Mouse (Mus musculus): ENCODE results near the gene Prkch. TPM values are rescaled to one million over a fixed set of nuclear protein-coding genes. Genes with fewer than 3 reads are reported as not detected.

The Prkch gene
- polyA plus RNA-seq, 1 experiment from 2014 or later, result 14.3 TPM

- H3K27me3 ChIP-seq (replicated peaks), result no peaks in the 10 kb centered on the region
- WGBS, result 77% methylated on average over 12 of the region's 12 CpGs
- peaks cover 18% of the 10 kb centered on the region for H3K4me1 ChIP-seq
- H3K9ac ChIP-seq, result no peak overlapping the region
- no peak overlapping the region for H3K4me3 ChIP-seq
- H3K36me3 ChIP-seq, result no peaks in the 10 kb centered on the region
- H3K4me2 ChIP-seq (replicated peaks), result no peak overlapping the region
- no peaks in the 10 kb centered on the region for H3K9me3 ChIP-seq
- no peak for ATAC-seq (ENCODE audit: low FRiP score, low read depth)
- H3K27ac ChIP-seq, result no peak overlapping the region
Observed at GRCm38 (mm10) chr12:73604762-73605161, 20.2 kb downstream of the Prkch start.

DNA sequence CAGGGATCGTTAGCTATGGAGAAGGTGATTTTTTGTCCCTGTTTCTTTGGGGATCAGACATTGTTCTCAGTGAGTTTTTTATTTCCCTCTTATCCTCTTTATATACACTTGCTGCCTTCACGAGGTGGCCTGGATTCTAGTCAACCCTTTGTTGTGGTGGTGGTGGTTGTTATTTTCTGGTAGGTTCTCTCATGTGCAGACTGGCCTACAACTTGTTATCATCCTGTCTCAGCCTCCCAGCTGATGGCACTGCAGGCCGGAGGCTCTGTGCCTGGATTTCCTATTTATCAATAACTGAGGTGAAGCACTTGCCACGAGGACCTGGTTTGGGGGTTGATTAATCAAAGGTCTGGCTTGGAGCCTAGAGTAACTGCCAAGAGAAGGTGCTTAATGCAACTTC, 20.6 kb downstream of the Prkch start:
- Histone ChIP-seq H3K9me3 (no peaks in the 10 kb centered on the region), H3K9ac (no peak overlapping the region), H3K4me1 (peaks cover 21% of the 10 kb centered on the region), H3K27ac (no peak overlapping the region), H3K36me3 (no peaks in the 10 kb centered on the region), H3K4me3 (no peak overlapping the region), H3K27me3 (replicated peaks) (no peaks in the 10 kb centered on the region), H3K4me2 (replicated peaks) (no peak overlapping the region)
- 81% methylated on average over 4 of the region's 4 CpGs for whole genome bisulfite sequencing
- ATAC-seq (ENCODE audit: low FRiP score, low read depth), result no peak

DNA sequence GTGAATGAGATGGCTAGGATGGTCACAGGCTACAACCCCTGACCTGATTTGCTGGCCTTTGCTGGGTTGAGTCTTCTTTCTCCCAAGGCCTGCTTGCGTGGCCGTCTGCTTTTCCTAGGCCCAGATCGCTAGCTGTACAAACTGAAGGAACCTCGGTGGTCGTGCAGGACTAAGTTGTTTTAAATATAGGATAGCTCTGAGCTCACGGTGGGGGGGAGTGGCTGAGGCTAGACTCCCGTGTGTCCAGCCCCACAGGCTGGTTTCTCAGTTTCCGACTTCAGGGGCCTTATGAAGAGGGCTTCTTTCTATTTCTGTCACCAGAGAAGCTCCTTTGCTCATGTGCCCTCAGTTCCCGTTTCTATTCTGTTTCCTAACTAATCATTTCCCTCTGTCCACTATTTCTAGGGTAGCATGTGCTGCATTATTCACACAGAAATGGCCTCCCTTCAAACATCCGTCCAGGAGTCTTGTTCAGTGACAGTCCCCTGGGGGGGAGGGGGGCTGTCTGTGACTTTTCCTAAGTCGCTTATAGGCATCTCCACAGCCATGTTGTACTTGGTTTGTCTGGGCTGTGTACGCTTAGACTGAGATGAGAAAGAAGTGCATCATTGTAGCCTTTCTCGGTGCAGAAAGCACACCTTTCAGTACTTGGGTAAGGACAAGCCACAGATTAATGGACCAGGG, 22.9 kb downstream of the Prkch start:
- no peak overlapping the region for H3K9ac ChIP-seq

GRCm38 (mm10) chr12:73608065-73608397, 23.4 kb downstream of the Prkch start:
- Histone ChIP-seq H3K9me3 (no peaks in the 10 kb centered on the region), H3K9ac (no peak overlapping the region), H3K27me3 (replicated peaks) (no peaks in the 10 kb centered on the region), H3K4me1 (peaks cover 30% of the 10 kb centered on the region), H3K36me3 (no peaks in the 10 kb centered on the region), H3K4me2 (replicated peaks) (no peak overlapping the region; the same call in 1 of the 2 replicates), H3K4me3 (no peak overlapping the region), H3K27ac (no peak overlapping the region)
- peak; percentile 91 for ATAC-seq (ENCODE audit: low FRiP score, low read depth)
- 3% methylated on average over 4 of the region's 4 CpGs for WGBS

More for the DNA sequence above, 22.9 kb downstream of the Prkch start:
- Histone ChIP-seq H3K9me3 (no peaks in the 10 kb centered on the region), H3K27me3 (replicated peaks) (no peaks in the 10 kb centered on the region), H3K36me3 (no peaks in the 10 kb centered on the region), H3K4me2 (replicated peaks) (no peak overlapping the region; the same call in 1 of the 2 replicates), H3K4me3 (no peak overlapping the region), H3K4me1 (peaks cover 30% of the 10 kb centered on the region), H3K27ac (no peak overlapping the region)
- ATAC-seq (ENCODE audit: low FRiP score, low read depth), result peak; percentile 57
- WGBS, result 43% methylated on average over 13 of the region's 13 CpGs

GRCm38 (mm10) chr12:73609262-73609661, 24.7 kb downstream of the Prkch start:
- WGBS, result 86% methylated on average over 3 of the region's 3 CpGs
- Histone ChIP-seq H3K27ac (no peak overlapping the region), H3K9me3 (no peaks in the 10 kb centered on the region), H3K4me1 (peaks cover 30% of the 10 kb centered on the region), H3K4me3 (no peak overlapping the region), H3K9ac (no peak overlapping the region), H3K27me3 (replicated peaks) (no peaks in the 10 kb centered on the region), H3K36me3 (no peaks in the 10 kb centered on the region), H3K4me2 (replicated peaks) (no peak overlapping the region)
- no peak for ATAC-seq (ENCODE audit: low FRiP score, low read depth)

- no peaks in the 10 kb centered on the region for H3K27me3 ChIP-seq (replicated peaks)
- no peak for ATAC-seq (ENCODE audit: low FRiP score, low read depth)
- H3K4me1 ChIP-seq, result peaks cover 30% of the 10 kb centered on the region
- H3K27ac ChIP-seq, result no peak overlapping the region
- 56% methylated on average over 18 of the region's 18 CpGs for WGBS
- no peak overlapping the region for H3K4me3 ChIP-seq
- no peaks in the 10 kb centered on the region for H3K36me3 ChIP-seq
- H3K9ac ChIP-seq, result no peak overlapping the region
- H3K9me3 ChIP-seq, result no peaks in the 10 kb centered on the region
- no peak overlapping the region for H3K4me2 ChIP-seq (replicated peaks)
Observed at GRCm38 (mm10) chr12:73609676-73610545, 25.3 kb downstream of the Prkch start.

DNA sequence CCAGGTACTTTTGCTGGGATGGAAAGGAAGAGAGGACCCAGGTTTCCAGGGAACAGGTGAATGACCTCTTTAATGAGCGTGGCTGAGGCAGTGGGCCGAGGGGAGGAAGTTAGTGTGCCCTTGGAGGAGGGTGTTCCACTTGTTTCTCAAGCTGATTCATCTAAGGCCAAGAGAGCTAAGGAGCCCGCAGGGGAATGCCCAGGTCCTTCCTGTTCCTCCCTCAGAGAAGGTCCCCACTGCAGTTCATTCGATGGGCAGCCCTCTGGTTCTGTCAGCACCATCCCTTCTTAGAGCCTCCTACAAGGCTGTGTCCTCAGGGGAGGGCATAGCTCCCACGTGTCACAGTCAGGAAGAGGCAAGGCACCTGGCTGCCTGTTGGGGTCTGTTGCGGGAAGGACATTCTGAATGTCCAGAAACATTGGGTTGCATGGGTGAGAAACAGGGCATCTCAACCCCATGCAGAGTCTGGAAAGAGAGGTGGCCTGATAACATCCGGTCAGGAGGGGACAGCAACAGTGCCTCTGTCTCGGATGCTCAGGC, 26.3 kb downstream of the Prkch start:
- WGBS, result 74% methylated on average over 8 of the region's 8 CpGs
- ATAC-seq (ENCODE audit: low FRiP score, low read depth), result no peak
- Histone ChIP-seq H3K36me3 (no peaks in the 10 kb centered on the region), H3K4me3 (no peak overlapping the region), H3K27ac (no peak overlapping the region), H3K4me1 (peaks cover 30% of the 10 kb centered on the region), H3K9ac (no peak overlapping the region), H3K9me3 (no peaks in the 10 kb centered on the region), H3K4me2 (replicated peaks) (no peak overlapping the region), H3K27me3 (replicated peaks) (no peaks in the 10 kb centered on the region)

DNA sequence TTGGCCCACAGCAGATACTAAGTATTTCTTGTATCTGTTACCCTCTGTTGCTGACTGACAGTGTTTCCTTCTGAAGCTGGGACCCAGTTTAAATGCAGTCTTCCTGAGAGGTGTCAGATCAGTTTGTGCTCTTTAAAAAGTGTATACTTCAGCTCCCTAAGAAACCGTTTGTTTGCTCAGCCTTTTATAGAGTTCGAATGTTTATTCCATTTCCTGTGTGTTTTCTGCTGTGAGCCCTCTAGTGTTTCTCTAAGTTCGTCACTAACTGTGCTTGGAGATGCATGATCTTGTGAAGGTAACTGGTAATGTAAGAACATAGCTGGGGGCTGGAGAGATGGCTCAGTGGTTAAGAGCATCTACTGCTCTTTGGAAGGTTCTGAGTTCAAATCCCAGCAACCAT, 27.1 kb downstream of the Prkch start:
- no peaks in the 10 kb centered on the region for H3K9me3 ChIP-seq
- H3K4me3 ChIP-seq, result no peak overlapping the region
- 84% methylated on average over 3 of the region's 3 CpGs for WGBS
- no peak overlapping the region for H3K9ac ChIP-seq
- H3K36me3 ChIP-seq, result no peaks in the 10 kb centered on the region
- no peak overlapping the region for H3K27ac ChIP-seq
- H3K4me2 ChIP-seq (replicated peaks), result no peak overlapping the region
- H3K4me1 ChIP-seq, result peaks cover 30% of the 10 kb centered on the region
- ATAC-seq (ENCODE audit: low FRiP score, low read depth), result no peak
- no peaks in the 10 kb centered on the region for H3K27me3 ChIP-seq (replicated peaks)

- no peak overlapping the region for H3K4me2 ChIP-seq (replicated peaks)
- H3K9me3 ChIP-seq, result no peaks in the 10 kb centered on the region
- H3K27me3 ChIP-seq (replicated peaks), result no peaks in the 10 kb centered on the region
- WGBS, result 78% methylated on average over 6 of the region's 6 CpGs
- no peak overlapping the region for H3K27ac ChIP-seq
- H3K36me3 ChIP-seq, result no peaks in the 10 kb centered on the region
- H3K9ac ChIP-seq, result no peak overlapping the region
- ATAC-seq (ENCODE audit: low FRiP score, low read depth), result no peak
- no peak overlapping the region for H3K4me3 ChIP-seq
- H3K4me1 ChIP-seq, result peaks cover 16% of the 10 kb centered on the region
Observed at GRCm38 (mm10) chr12:73613183-73613582, 28.6 kb downstream of the Prkch start.

DNA sequence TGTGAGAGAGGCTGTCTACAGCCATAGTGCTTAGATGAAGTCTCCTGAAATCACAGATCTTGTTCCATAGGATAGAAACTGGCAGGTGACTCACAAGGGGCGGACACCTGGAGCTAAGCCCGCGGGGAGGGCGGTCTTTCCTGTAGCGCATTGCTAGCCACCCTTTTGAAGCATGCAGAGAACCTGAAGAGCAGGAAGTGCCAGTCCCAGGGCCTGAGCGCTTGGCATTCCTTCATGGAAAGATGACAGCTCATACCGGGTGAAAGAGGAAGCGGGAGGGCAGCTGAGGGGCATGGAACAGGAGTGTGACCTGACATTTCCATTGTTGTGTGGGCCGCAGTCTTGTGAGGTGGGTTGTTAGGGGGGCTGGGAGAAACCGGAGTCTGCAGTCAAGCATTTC, 33.1 kb downstream of the Prkch start:
- Histone ChIP-seq H3K27ac (no peak overlapping the region), H3K27me3 (replicated peaks) (no peaks in the 10 kb centered on the region), H3K4me2 (replicated peaks) (no peak overlapping the region), H3K9ac (no peak overlapping the region), H3K4me1 (no peaks in the 10 kb centered on the region), H3K36me3 (no peaks in the 10 kb centered on the region), H3K4me3 (no peak overlapping the region), H3K9me3 (no peaks in the 10 kb centered on the region)
- no peak for ATAC-seq (ENCODE audit: low FRiP score, low read depth)
- 52% methylated on average over 10 of the region's 10 CpGs for WGBS

GRCm38 (mm10) chr12:73625277-73626032, 40.9 kb downstream of the Prkch start:
- no peak overlapping the region for H3K9ac ChIP-seq
- ATAC-seq (ENCODE audit: low FRiP score, low read depth), result no peak
- no peak overlapping the region for H3K27ac ChIP-seq
- H3K27me3 ChIP-seq (replicated peaks), result no peaks in the 10 kb centered on the region
- no peaks in the 10 kb centered on the region for H3K36me3 ChIP-seq
- no peak overlapping the region for H3K4me2 ChIP-seq (replicated peaks)
- WGBS, result 87% methylated on average over 6 of the region's 6 CpGs
- H3K4me1 ChIP-seq, result no peaks in the 10 kb centered on the region
- H3K9me3 ChIP-seq, result no peaks in the 10 kb centered on the region
- H3K4me3 ChIP-seq, result no peak overlapping the region

DNA sequence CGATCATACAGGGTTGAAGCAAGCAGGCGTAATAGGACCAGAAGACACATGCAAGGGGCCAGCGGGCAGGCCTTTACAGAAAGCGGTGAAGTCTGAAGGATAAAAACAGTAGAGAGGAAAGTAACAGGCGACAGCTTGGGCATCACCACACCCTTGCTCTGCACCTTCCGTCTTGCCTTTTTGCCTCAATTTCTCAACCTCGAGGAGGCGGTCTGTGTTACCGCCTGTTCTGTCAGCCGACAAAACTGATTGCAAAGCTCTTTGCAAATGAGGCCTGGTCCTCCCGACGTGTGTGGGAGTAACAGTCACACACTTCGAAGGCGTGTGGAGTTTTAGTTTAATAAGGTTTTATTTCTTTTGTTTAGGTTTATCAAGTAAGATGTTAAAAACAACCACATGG, 43.3 kb downstream of the Prkch start:
- Histone ChIP-seq H3K4me3 (no peak overlapping the region), H3K9me3 (no peaks in the 10 kb centered on the region), H3K36me3 (no peaks in the 10 kb centered on the region), H3K9ac (no peak overlapping the region), H3K4me1 (no peaks in the 10 kb centered on the region), H3K27me3 (replicated peaks) (no peaks in the 10 kb centered on the region), H3K4me2 (replicated peaks) (no peak overlapping the region), H3K27ac (no peak overlapping the region)
- ATAC-seq (ENCODE audit: low FRiP score, low read depth), result no peak
- 92% methylated on average over 14 of the region's 14 CpGs for WGBS
